Mouse (Mus musculus) ovary, adult 18-20 months (tissue): Measurements from ENCODE around the gene Gm14419.
"Not testable (repeated sequence)": the region's sequence is repeated elsewhere in the genome, so short reads cannot be mapped to it uniquely, and the experiment has no call there.

Source experiments
- DNase-seq: peaks from one replicate; pipeline ENCODE4 v3.0.0; 2022; ENCODE audit warnings: low spot score, mixed read lengths

Gene Gm14419

GRCm38 (mm10) chr2:177000656-177001055 is at the start of gene Gm14419:
TSS of gene Gm14419 (plus strand) at chr2:177000956.
- DNase-seq = not testable (repeated sequence)
